Mouse (Mus musculus) hindbrain, embryonic 13.5 days (tissue): ENCODE measurements at regions not wholly inside any gene's neighbourhood (a gene's known extent, or its start where the extent isn't known, plus 50 kb on each side); places are given as distances from the start of the nearest gene placed in this dataset. TPM values are rescaled to one million over a fixed set of nuclear protein-coding genes. Genes with fewer than 3 reads are reported as not detected.

Source experiments
- ATAC-seq: fragments of 200-750 bp; cut with Nextera tagmentation; 2 replicates; pipeline ENCODE4 v1.8.0; 2017; ENCODE audit warnings: moderate TSS enrichment; ENCODE audit not compliant: low FRiP score
- H3K27ac ChIP-seq: fragments of 300-500 bp; sonication (generic); 2 replicates; pipeline ENCODE4 v1.5.1; 2015; ENCODE audit warnings: inconsistent platforms, mild to moderate bottlenecking, moderate library complexity
- H3K27me3 ChIP-seq: fragments of 300-500 bp; sonication (generic); 2 replicates; pipeline ENCODE4 v1.6.1; 2015; ENCODE audit warnings: mild to moderate bottlenecking, inconsistent platforms
- H3K36me3 ChIP-seq: fragments of 300-500 bp; sonication (generic); 2 replicates; pipeline ENCODE4 v1.6.1; 2015; ENCODE audit warnings: mild to moderate bottlenecking, inconsistent platforms
- H3K4me1 ChIP-seq: fragments of 300-500 bp; sonication (generic); replicated peaks from 2 replicates; pipeline ENCODE4 v1.6.1; 2015; ENCODE audit warnings: inconsistent platforms
- H3K4me2 ChIP-seq: fragments of 300-500 bp; sonication (generic); 2 replicates; pipeline ENCODE4 v1.6.1; 2015; ENCODE audit warnings: inconsistent platforms, mild to moderate bottlenecking, moderate library complexity
- H3K4me3 ChIP-seq: fragments of 300-500 bp; sonication (generic); 2 replicates; pipeline ENCODE4 v1.5.1; 2015; ENCODE audit warnings: mild to moderate bottlenecking, inconsistent platforms
- H3K9ac ChIP-seq: fragments of 300-500 bp; sonication (generic); 2 replicates; pipeline ENCODE4 v1.6.1; 2015; ENCODE audit warnings: mild to moderate bottlenecking, inconsistent platforms
- H3K9me3 ChIP-seq: fragments of 300-500 bp; sonication (generic); 2 replicates; pipeline ENCODE4 v1.6.1; 2016; ENCODE audit warnings: inconsistent platforms
- WGBS: fragments of 180-500 bp; shearing (Covaris S2); methylation state at CpG from one replicate; pipeline ENCODE4 v1.1.7; 2015; 5-methylcytosine and 5-hydroxymethylcytosine counted together
- microRNA-seq: library from miRNA; unstranded; fragments of <30 nt; microRNA quantifications from one replicate; pipeline ENCODE4, GENCODE M21; 2016

GRCm38 (mm10) chr14:111330570-111330969, 344.3 kb upstream of the Slitrk5 start:
- H3K36me3 ChIP-seq = no peaks in the 10 kb centered on the region
- H3K27ac ChIP-seq = no peak overlapping the region
- H3K9me3 ChIP-seq = no peaks in the 10 kb centered on the region
- H3K4me2 ChIP-seq = no peak overlapping the region
- no peaks in the 10 kb centered on the region for H3K4me1 ChIP-seq
- no peak overlapping the region for H3K9ac ChIP-seq
- H3K4me3 ChIP-seq = no peak overlapping the region
- no peaks in the 10 kb centered on the region for H3K27me3 ChIP-seq
- ATAC-seq = no peak
- WGBS = 96% methylated on average over 3 of the region's 3 CpGs

GRCm38 (mm10) chr14:111353518-111353917, 321.4 kb upstream of the Slitrk5 start:
- H3K4me2 ChIP-seq = no peak overlapping the region
- ATAC-seq = no peak
- no peak overlapping the region for H3K4me3 ChIP-seq
- no peaks in the 10 kb centered on the region for H3K4me1 ChIP-seq
- H3K9ac ChIP-seq = no peak overlapping the region
- no peaks in the 10 kb centered on the region for H3K9me3 ChIP-seq
- H3K27ac ChIP-seq = no peak overlapping the region
- WGBS = 81% methylated on average over 5 of the region's 5 CpGs
- H3K36me3 ChIP-seq = no peaks in the 10 kb centered on the region
- H3K27me3 ChIP-seq = no peaks in the 10 kb centered on the region

- Histone ChIP-seq H3K27me3 (no peaks in the 10 kb centered on the region), H3K36me3 (no peaks in the 10 kb centered on the region), H3K4me3 (no peak overlapping the region), H3K4me2 (no peak overlapping the region), H3K4me1 (no peaks in the 10 kb centered on the region), H3K27ac (no peak overlapping the region), H3K9ac (no peak overlapping the region), H3K9me3 (no peaks in the 10 kb centered on the region)
- WGBS = 68% methylated on average over 1 of the region's 1 CpGs
- no peak for ATAC-seq
These were observed 278.1 kb upstream of the Slitrk5 start for GRCm38 (mm10) chr14:111396803-111397202.

- no peak overlapping the region for H3K27ac ChIP-seq
- no peak overlapping the region for H3K4me3 ChIP-seq
- no peaks in the 10 kb centered on the region for H3K4me1 ChIP-seq
- no peaks in the 10 kb centered on the region for H3K36me3 ChIP-seq
- no peak for ATAC-seq
- H3K9ac ChIP-seq = no peak overlapping the region
- H3K27me3 ChIP-seq = no peaks in the 10 kb centered on the region
- no peaks in the 10 kb centered on the region for H3K9me3 ChIP-seq
- WGBS = 50% methylated on average over 3 of the region's 3 CpGs
- no peak overlapping the region for H3K4me2 ChIP-seq
These were observed 274.1 kb upstream of the Slitrk5 start for GRCm38 (mm10) chr14:111400809-111401208.

- 89% methylated on average over 1 of the region's 1 CpGs for WGBS
- ATAC-seq = no peak
- H3K4me3 ChIP-seq = no peak overlapping the region
These were observed 272.4 kb upstream of the Slitrk5 start for GRCm38 (mm10) chr14:111402538-111402937.

GRCm38 (mm10) chr14:111403555-111403954, 271.3 kb upstream of the Slitrk5 start:
- no peak overlapping the region for H3K4me2 ChIP-seq
- no peak for ATAC-seq
- no peaks in the 10 kb centered on the region for H3K27me3 ChIP-seq
- no peak overlapping the region for H3K27ac ChIP-seq
- H3K9me3 ChIP-seq = no peaks in the 10 kb centered on the region
- WGBS = 92% methylated on average over 1 of the region's 1 CpGs
- no peaks in the 10 kb centered on the region for H3K36me3 ChIP-seq
- H3K9ac ChIP-seq = no peak overlapping the region
- no peak overlapping the region for H3K4me3 ChIP-seq
- no peaks in the 10 kb centered on the region for H3K4me1 ChIP-seq

More at GRCm38 (mm10) chr14:111402538-111402937, 272.4 kb upstream of the Slitrk5 start:
- no peaks in the 10 kb centered on the region for H3K9me3 ChIP-seq
- H3K4me1 ChIP-seq = no peaks in the 10 kb centered on the region
- no peak overlapping the region for H3K4me2 ChIP-seq
- H3K27ac ChIP-seq = no peak overlapping the region
- H3K36me3 ChIP-seq = no peaks in the 10 kb centered on the region
- H3K27me3 ChIP-seq = no peaks in the 10 kb centered on the region
- no peak overlapping the region for H3K9ac ChIP-seq

- H3K27ac ChIP-seq = no peak overlapping the region
- no peaks in the 10 kb centered on the region for H3K9me3 ChIP-seq
- no peaks in the 10 kb centered on the region for H3K36me3 ChIP-seq
- H3K27me3 ChIP-seq = no peaks in the 10 kb centered on the region
- H3K9ac ChIP-seq = no peak overlapping the region
- H3K4me1 ChIP-seq = no peaks in the 10 kb centered on the region
- no peak for ATAC-seq
- WGBS = 87% methylated on average over 3 of the region's 3 CpGs
- H3K4me2 ChIP-seq = no peak overlapping the region
- no peak overlapping the region for H3K4me3 ChIP-seq
These were observed 261.4 kb upstream of the Slitrk5 start for GRCm38 (mm10) chr14:111413543-111413942.

GRCm38 (mm10) chr14:111418531-111418930, 256.4 kb upstream of the Slitrk5 start:
- H3K36me3 ChIP-seq = no peaks in the 10 kb centered on the region
- no peak overlapping the region for H3K4me2 ChIP-seq
- no peak overlapping the region for H3K9ac ChIP-seq
- H3K9me3 ChIP-seq = no peaks in the 10 kb centered on the region
- no peaks in the 10 kb centered on the region for H3K4me1 ChIP-seq
- no peak for ATAC-seq
- no peak overlapping the region for H3K27ac ChIP-seq
- H3K27me3 ChIP-seq = no peaks in the 10 kb centered on the region
- H3K4me3 ChIP-seq = no peak overlapping the region
- 74% methylated on average over 3 of the region's 3 CpGs for WGBS

GRCm38 (mm10) chr14:111429101-111429857, 245.6 kb upstream of the Slitrk5 start:
- Histone ChIP-seq H3K36me3 (no peaks in the 10 kb centered on the region), H3K9me3 (no peaks in the 10 kb centered on the region), H3K27ac (no peak overlapping the region), H3K27me3 (no peaks in the 10 kb centered on the region), H3K9ac (no peak overlapping the region), H3K4me3 (no peak overlapping the region), H3K4me1 (no peaks in the 10 kb centered on the region), H3K4me2 (no peak overlapping the region)
- 91% methylated on average over 2 of the region's 2 CpGs for WGBS
- no peak for ATAC-seq

Small RNA genes lying in the stretch of these regions (microRNA-seq; reads per million reads assigned to microRNA genes)
- gene Gm22802 = not detected
